Mouse (Mus musculus): ENCODE data around the gene Xrcc1. TPM values are rescaled to one million over a fixed set of nuclear protein-coding genes. Genes with fewer than 3 reads are reported as not detected.

The Xrcc1 gene
- polyA plus RNA-seq, 1 experiment from 2014 or later = 127 TPM

GRCm38 (mm10) chr7:24622967-24623366 is 76.9 kb downstream of the Xrcc1 start:
- ATAC-seq (ENCODE audit: insufficient number of reproducible peaks, low FRiP score, low TSS enrichment, low read depth) = no peak
- H3K4me1 ChIP-seq = no peaks in the 10 kb centered on the region
- H3K36me3 ChIP-seq = peaks cover 6% of the 10 kb centered on the region; the same call in 1 of the 2 replicates
- H3K4me3 ChIP-seq (replicated peaks) = no peak overlapping the region
- H3K4me2 ChIP-seq (replicated peaks) = no peak overlapping the region
- H3K27ac ChIP-seq (replicated peaks) = no peak overlapping the region
- WGBS = 80% methylated on average over 6 of the region's 6 CpGs
- no peak overlapping the region for H3K9ac ChIP-seq
- H3K27me3 ChIP-seq = no peaks in the 10 kb centered on the region
- no peaks in the 10 kb centered on the region for H3K9me3 ChIP-seq (replicated peaks)

Other genes starting within 250 kb of the Xrcc1 start
- 41.6 and 45.6 TPM in 2 replicates for gene Zfp61, start 245.1 kb upstream of the Xrcc1 start, polyA plus RNA-seq (2015; fragmentation: Nextera tagmentation; extraction: Ambion mirVana)
- gene Zfp94, start 229.6 kb upstream of the Xrcc1 start, polyA plus RNA-seq (2015; fragmentation: Nextera tagmentation; extraction: Ambion mirVana) = 13.7 and 14.5 TPM in 2 replicates
- not detected in 2 replicates for gene Tescl, start 212.4 kb upstream of the Xrcc1 start, polyA plus RNA-seq (2015; fragmentation: Nextera tagmentation; extraction: Ambion mirVana)
- 30.8 and 40.2 TPM in 2 replicates for gene Lypd5, start 197.1 kb upstream of the Xrcc1 start, polyA plus RNA-seq (2015; fragmentation: Nextera tagmentation; extraction: Ambion mirVana)
- gene Kcnn4, start 176.0 kb upstream of the Xrcc1 start, polyA plus RNA-seq (2015; fragmentation: Nextera tagmentation; extraction: Ambion mirVana) = 3.1 and 4.0 TPM in 2 replicates
- gene Smg9, start 146.7 kb upstream of the Xrcc1 start, polyA plus RNA-seq (2015; fragmentation: Nextera tagmentation; extraction: Ambion mirVana) = 24.8 and 27.6 TPM in 2 replicates
- 0.21 TPM in 1 of 2 replicates, not detected in the other for gene Irgc1, start 94.0 kb upstream of the Xrcc1 start, polyA plus RNA-seq (2015; fragmentation: Nextera tagmentation; extraction: Ambion mirVana)
- gene Plaur, start 83.8 kb upstream of the Xrcc1 start, polyA plus RNA-seq (2015; fragmentation: Nextera tagmentation; extraction: Ambion mirVana) = 8.8 and 12.6 TPM in 2 replicates
- gene Cadm4, start 64.3 kb upstream of the Xrcc1 start, polyA plus RNA-seq (2015; fragmentation: Nextera tagmentation; extraction: Ambion mirVana) = 7.5 and 8.0 TPM in 2 replicates
- 65.9 and 69.2 TPM in 2 replicates for gene Zfp428, start 39.3 kb upstream of the Xrcc1 start, polyA plus RNA-seq (2015; fragmentation: Nextera tagmentation; extraction: Ambion mirVana)
- 0.62 and 0.72 TPM in 2 replicates for gene AC161166.1, start 33.8 kb upstream of the Xrcc1 start, polyA plus RNA-seq (2015; fragmentation: Nextera tagmentation; extraction: Ambion mirVana)
- 11.2 and 11.4 TPM in 2 replicates for gene Irgq, start 15.6 kb upstream of the Xrcc1 start, polyA plus RNA-seq (2015; fragmentation: Nextera tagmentation; extraction: Ambion mirVana)
- 9.4 and 16.4 TPM in 2 replicates for gene Pinlyp, start 171 bp upstream of the Xrcc1 start, polyA plus RNA-seq (2015; fragmentation: Nextera tagmentation; extraction: Ambion mirVana)
- 27.3 and 27.8 TPM in 2 replicates for gene Ethe1, start 41.3 kb downstream of the Xrcc1 start, polyA plus RNA-seq (2015; fragmentation: Nextera tagmentation; extraction: Ambion mirVana)
- gene Zfp575, start 41.4 kb downstream of the Xrcc1 start, polyA plus RNA-seq (2015; fragmentation: Nextera tagmentation; extraction: Ambion mirVana) = 6.9 and 7.9 TPM in 2 replicates
- gene Phldb3, start 64.5 kb downstream of the Xrcc1 start, polyA plus RNA-seq (2015; fragmentation: Nextera tagmentation; extraction: Ambion mirVana) = 1.1 and 1.4 TPM in 2 replicates
- 94.6 and 109 TPM in 2 replicates for gene Lypd3, start 90.3 kb downstream of the Xrcc1 start, polyA plus RNA-seq (2015; fragmentation: Nextera tagmentation; extraction: Ambion mirVana)
- not detected in 2 replicates for gene Tex101, start 130.4 kb downstream of the Xrcc1 start, polyA plus RNA-seq (2015; fragmentation: Nextera tagmentation; extraction: Ambion mirVana)
- not detected in 2 replicates for gene BC049730, start 163.0 kb downstream of the Xrcc1 start, polyA plus RNA-seq (2015; fragmentation: Nextera tagmentation; extraction: Ambion mirVana)
- gene Gm4763, start 180.6 kb downstream of the Xrcc1 start, polyA plus RNA-seq (2015; fragmentation: Nextera tagmentation; extraction: Ambion mirVana) = not detected in 2 replicates
- 0.66 and 1.3 TPM in 2 replicates for gene Cd177, start 214.0 kb downstream of the Xrcc1 start, polyA plus RNA-seq (2015; fragmentation: Nextera tagmentation; extraction: Ambion mirVana)
- gene Ceacam10, start 230.9 kb downstream of the Xrcc1 start, polyA plus RNA-seq (2015; fragmentation: Nextera tagmentation; extraction: Ambion mirVana) = 0.35 TPM in 2 replicates